Mouse (Mus musculus): ENCODE results near the gene Col6a2. TPM values are rescaled to one million over a fixed set of nuclear protein-coding genes. Genes with fewer than 3 reads are reported as not detected.

Gene Col6a2
- polyA plus RNA-seq, 1 experiment: 42.3 TPM

DNA sequence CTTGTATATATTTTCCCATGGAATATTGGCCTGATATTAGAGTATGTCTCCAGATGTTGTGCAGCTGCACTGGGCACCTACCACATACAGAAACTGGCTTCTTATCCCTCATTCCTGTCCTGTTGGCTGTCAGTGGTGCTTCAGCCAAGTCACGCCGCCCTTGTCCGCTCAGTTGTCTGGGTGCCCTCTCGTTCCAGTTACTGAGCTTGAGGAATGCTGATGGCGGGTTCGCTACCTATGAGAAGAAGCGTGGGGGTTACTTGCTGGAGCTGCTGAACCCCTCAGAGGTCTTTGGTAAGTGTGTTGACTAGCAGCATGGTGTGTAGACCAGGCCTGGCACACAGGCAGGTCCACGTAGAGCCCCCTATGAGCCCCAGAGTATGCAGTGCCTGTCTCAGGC lies 76.9 kb downstream of the Col6a2 start:
- Histone ChIP-seq H3K4me1 (ENCODE audit: control insufficient read depth, insufficient read depth, insufficient read length, low read length) (no peaks in the 10 kb centered on the region), H3K27ac (replicated peaks; ENCODE audit: low read depth, low read length) (no peak overlapping the region), H3K4me3 (ENCODE audit: insufficient read depth, low read depth, low read length) (no peak overlapping the region)

Other genes with a start within 250 kb of the Col6a2 start
- gene AC141477.1, start 183.2 kb downstream of the Col6a2 start, polyA plus RNA-seq (2012; ENCODE audit: insufficient read depth, insufficient read length, missing spikeins): not detected in 2 replicates
- 4.7 and 5.6 TPM in 2 replicates for gene Pcnt, start 180.8 kb downstream of the Col6a2 start, polyA plus RNA-seq (2012; ENCODE audit: insufficient read depth, insufficient read length, missing spikeins)
- gene 2610028H24Rik, start 174.5 kb downstream of the Col6a2 start, polyA plus RNA-seq (2012; ENCODE audit: insufficient read depth, insufficient read length, missing spikeins): not detected in 2 replicates
- gene Mcm3ap, start 154.7 kb downstream of the Col6a2 start, polyA plus RNA-seq (2012; ENCODE audit: insufficient read depth, insufficient read length, missing spikeins): 17.3 and 20.4 TPM in 2 replicates
- 2.1 and 2.9 TPM in 2 replicates for gene Ybey, start 154.5 kb downstream of the Col6a2 start, polyA plus RNA-seq (2012; ENCODE audit: insufficient read depth, insufficient read length, missing spikeins)
- gene Lss, start 92.0 kb downstream of the Col6a2 start, polyA plus RNA-seq (2012; ENCODE audit: insufficient read depth, insufficient read length, missing spikeins): 28.3 and 42.6 TPM in 2 replicates
- not detected in 2 replicates for gene Spatc1l, start 61.4 kb downstream of the Col6a2 start, polyA plus RNA-seq (2012; ENCODE audit: insufficient read depth, insufficient read length, missing spikeins)
- gene Ftcd, start 48.0 kb downstream of the Col6a2 start, polyA plus RNA-seq (2012; ENCODE audit: insufficient read depth, insufficient read length, missing spikeins): not detected in 2 replicates
- gene Col6a1, start 102.5 kb upstream of the Col6a2 start, polyA plus RNA-seq (2012; ENCODE audit: insufficient read depth, insufficient read length, missing spikeins): 37.8 and 44.7 TPM in 2 replicates

All from brown adipose tissue, adult 24 weeks (tissue).